Mouse (Mus musculus): ENCODE results near the gene Gm21964. TPM values are rescaled to one million over a fixed set of nuclear protein-coding genes. Genes with fewer than 3 reads are reported as not detected.

Gm21964 gene
- polyA plus RNA-seq, 1 experiment from 2014 or later, result not detected

- peak; percentile 91 for ATAC-seq (ENCODE audit: insufficient number of reproducible peaks, low FRiP score, low TSS enrichment, low read depth)
Observed at GRCm38 (mm10) chr8:110079282-110080221, 21.5 kb upstream of the Gm21964 start, which contains the start of gene Zfp612. TSS of gene Zfp612 (plus strand) at chr8:110079746.

GRCm38 (mm10) chr8:110082416-110083105, 18.4 kb upstream of the Gm21964 start:
- H3K4me2 ChIP-seq (ENCODE audit: low read depth, severe bottlenecking), result no peak overlapping the region
- ATAC-seq (ENCODE audit: insufficient number of reproducible peaks, low FRiP score, low TSS enrichment, low read depth) (no peak), DNase-seq (ENCODE audit: low spot score) (no peak)
- no peak overlapping the region for H3K9ac ChIP-seq (ENCODE audit: low read length)
- H3K4me1 ChIP-seq (ENCODE audit: control insufficient read depth, insufficient read depth, low read length), result no peaks in the 10 kb centered on the region
- H3K27me3 ChIP-seq (ENCODE audit: control insufficient read depth, insufficient read depth, low read length), result no peaks in the 10 kb centered on the region
- 76% methylated on average over 11 of the region's 11 CpGs for WGBS
- H3K27ac ChIP-seq (replicated peaks; ENCODE audit: low read depth, low read length), result no peak overlapping the region
- no peak overlapping the region for H3K4me3 ChIP-seq (ENCODE audit: low read depth, low read length)
- H3K9me3 ChIP-seq (ENCODE audit: control insufficient read depth, low read length), result no peaks in the 10 kb centered on the region
- no peaks in the 10 kb centered on the region for H3K36me3 ChIP-seq (ENCODE audit: control insufficient read depth, insufficient read depth, low read length)

More at GRCm38 (mm10) chr8:110079282-110080221, 21.5 kb upstream of the Gm21964 start, which contains the start of gene Zfp612:
- no peaks in the 10 kb centered on the region for H3K36me3 ChIP-seq (ENCODE audit: control insufficient read depth, insufficient read depth, low read length)
- peak; percentile 81 for DNase-seq (ENCODE audit: low spot score)
- no peaks in the 10 kb centered on the region for H3K27me3 ChIP-seq (ENCODE audit: control insufficient read depth, insufficient read depth, low read length)
- peak within 1 kb of the TSS; percentile 70 for H3K4me3 ChIP-seq (ENCODE audit: low read depth, low read length)
- H3K9ac ChIP-seq (ENCODE audit: low read length), result peak within 1 kb of the TSS; percentile 66
- no peaks in the 10 kb centered on the region for H3K9me3 ChIP-seq (ENCODE audit: control insufficient read depth, low read length)
- peak within 1 kb of the TSS; percentile 88 for H3K4me2 ChIP-seq (ENCODE audit: low read depth, severe bottlenecking)
- 8% methylated on average over 52 of the region's 54 CpGs for WGBS
- H3K4me1 ChIP-seq (ENCODE audit: control insufficient read depth, insufficient read depth, low read length), result no peaks in the 10 kb centered on the region
- no peak within 1 kb of the TSS for H3K27ac ChIP-seq (replicated peaks; ENCODE audit: low read depth, low read length)

- no peak for DNase-seq (ENCODE audit: low spot score)
- 62% methylated on average over 1 of the region's 1 CpGs for WGBS
- peaks cover 7% of the 10 kb centered on the region; the same call in 1 of the 2 replicates for H3K9me3 ChIP-seq (ENCODE audit: control insufficient read depth, low read length)
- H3K9ac ChIP-seq (ENCODE audit: low read length), result no peak overlapping the region
- no peaks in the 10 kb centered on the region for H3K27me3 ChIP-seq (ENCODE audit: control insufficient read depth, insufficient read depth, low read length)
- H3K36me3 ChIP-seq (ENCODE audit: control insufficient read depth, insufficient read depth, low read length), result peaks cover 13% of the 10 kb centered on the region
- ATAC-seq (ENCODE audit: insufficient number of reproducible peaks, low FRiP score, low TSS enrichment, low read depth), result no peak
- no peak overlapping the region for H3K27ac ChIP-seq (replicated peaks; ENCODE audit: low read depth, low read length)
- H3K4me2 ChIP-seq (ENCODE audit: low read depth, severe bottlenecking), result no peak overlapping the region
- H3K4me3 ChIP-seq (ENCODE audit: low read depth, low read length), result no peak overlapping the region
- no peaks in the 10 kb centered on the region for H3K4me1 ChIP-seq (ENCODE audit: control insufficient read depth, insufficient read depth, low read length)
Observed at GRCm38 (mm10) chr8:110091869-110092268, 9.1 kb upstream of the Gm21964 start.

GRCm38 (mm10) chr8:110101676-110102075, 669 bp downstream of the Gm21964 start:
- no peak overlapping the region for H3K27ac ChIP-seq (replicated peaks; ENCODE audit: low read depth, low read length)
- no peak for ATAC-seq (ENCODE audit: insufficient number of reproducible peaks, low FRiP score, low TSS enrichment, low read depth)
- H3K4me1 ChIP-seq (ENCODE audit: control insufficient read depth, insufficient read depth, low read length), result no peaks in the 10 kb centered on the region
- no peak overlapping the region for H3K4me2 ChIP-seq (ENCODE audit: low read depth, severe bottlenecking)
- H3K9me3 ChIP-seq (ENCODE audit: control insufficient read depth, low read length), result no peaks in the 10 kb centered on the region
- 83% methylated on average over 15 of the region's 15 CpGs for WGBS
- H3K4me3 ChIP-seq (ENCODE audit: low read depth, low read length), result no peak overlapping the region
- H3K27me3 ChIP-seq (ENCODE audit: control insufficient read depth, insufficient read depth, low read length), result no peaks in the 10 kb centered on the region
- no peak overlapping the region for H3K9ac ChIP-seq (ENCODE audit: low read length)
- no peaks in the 10 kb centered on the region for H3K36me3 ChIP-seq (ENCODE audit: control insufficient read depth, insufficient read depth, low read length)
- no peak for DNase-seq (ENCODE audit: low spot score)

- 91% methylated on average over 3 of the region's 3 CpGs for WGBS
Observed at GRCm38 (mm10) chr8:110102653-110103052, 1.6 kb downstream of the Gm21964 start, which contains the start of gene Gm17720. TSS of gene Gm17720 (minus strand) at chr8:110102753.

GRCm38 (mm10) chr8:110119715-110120114, 18.7 kb downstream of the Gm21964 start:
- H3K4me1 ChIP-seq (ENCODE audit: control insufficient read depth, insufficient read depth, low read length), result no peaks in the 10 kb centered on the region
- DNase-seq (ENCODE audit: low spot score) (peak; percentile 43), ATAC-seq (ENCODE audit: insufficient number of reproducible peaks, low FRiP score, low TSS enrichment, low read depth) (no peak)
- no peaks in the 10 kb centered on the region for H3K9me3 ChIP-seq (ENCODE audit: control insufficient read depth, low read length)
- no peak overlapping the region for H3K4me2 ChIP-seq (ENCODE audit: low read depth, severe bottlenecking)
- H3K4me3 ChIP-seq (ENCODE audit: low read depth, low read length), result no peak overlapping the region
- no peak overlapping the region for H3K9ac ChIP-seq (ENCODE audit: low read length)
- H3K27me3 ChIP-seq (ENCODE audit: control insufficient read depth, insufficient read depth, low read length), result no peaks in the 10 kb centered on the region
- WGBS, result 45% methylated on average over 6 of the region's 6 CpGs
- H3K27ac ChIP-seq (replicated peaks; ENCODE audit: low read depth, low read length), result no peak overlapping the region
- H3K36me3 ChIP-seq (ENCODE audit: control insufficient read depth, insufficient read depth, low read length), result no peaks in the 10 kb centered on the region

More at GRCm38 (mm10) chr8:110102653-110103052, 1.6 kb downstream of the Gm21964 start, which contains the start of gene Gm17720:
- no peaks in the 10 kb centered on the region for H3K4me1 ChIP-seq (ENCODE audit: control insufficient read depth, insufficient read depth, low read length)
- H3K27me3 ChIP-seq (ENCODE audit: control insufficient read depth, insufficient read depth, low read length), result no peaks in the 10 kb centered on the region
- ATAC-seq (ENCODE audit: insufficient number of reproducible peaks, low FRiP score, low TSS enrichment, low read depth), result no peak
- no peaks in the 10 kb centered on the region for H3K9me3 ChIP-seq (ENCODE audit: control insufficient read depth, low read length)
- no peak within 1 kb of the TSS for H3K4me3 ChIP-seq (ENCODE audit: low read depth, low read length)
- DNase-seq (ENCODE audit: low spot score), result no peak
- H3K4me2 ChIP-seq (ENCODE audit: low read depth, severe bottlenecking), result no peak within 1 kb of the TSS
- H3K36me3 ChIP-seq (ENCODE audit: control insufficient read depth, insufficient read depth, low read length), result no peaks in the 10 kb centered on the region
- H3K9ac ChIP-seq (ENCODE audit: low read length), result no peak within 1 kb of the TSS
- no peak within 1 kb of the TSS for H3K27ac ChIP-seq (replicated peaks; ENCODE audit: low read depth, low read length)

GRCm38 (mm10) chr8:110130537-110130936, 29.5 kb downstream of the Gm21964 start:
- no peaks in the 10 kb centered on the region for H3K4me1 ChIP-seq (ENCODE audit: control insufficient read depth, insufficient read depth, low read length)
- H3K9ac ChIP-seq (ENCODE audit: low read length), result no peak overlapping the region; the same call in 1 of the 2 replicates
- H3K36me3 ChIP-seq (ENCODE audit: control insufficient read depth, insufficient read depth, low read length), result no peaks in the 10 kb centered on the region
- H3K27me3 ChIP-seq (ENCODE audit: control insufficient read depth, insufficient read depth, low read length), result no peaks in the 10 kb centered on the region
- no peak overlapping the region for H3K27ac ChIP-seq (replicated peaks; ENCODE audit: low read depth, low read length)
- ATAC-seq (ENCODE audit: insufficient number of reproducible peaks, low FRiP score, low TSS enrichment, low read depth), result no peak
- H3K4me3 ChIP-seq (ENCODE audit: low read depth, low read length), result no peak overlapping the region
- H3K4me2 ChIP-seq (ENCODE audit: low read depth, severe bottlenecking), result no peak overlapping the region
- WGBS, result 23% methylated on average over 13 of the region's 13 CpGs
- peak; percentile 90 for DNase-seq (ENCODE audit: low spot score)
- H3K9me3 ChIP-seq (ENCODE audit: control insufficient read depth, low read length), result no peaks in the 10 kb centered on the region

- no peak overlapping the region for H3K27ac ChIP-seq (replicated peaks; ENCODE audit: low read depth, low read length)
- H3K36me3 ChIP-seq (ENCODE audit: control insufficient read depth, insufficient read depth, low read length), result no peaks in the 10 kb centered on the region
- 90% methylated on average over 8 of the region's 8 CpGs for WGBS
- H3K27me3 ChIP-seq (ENCODE audit: control insufficient read depth, insufficient read depth, low read length), result no peaks in the 10 kb centered on the region
- DNase-seq (ENCODE audit: low spot score), result no peak
- H3K4me1 ChIP-seq (ENCODE audit: control insufficient read depth, insufficient read depth, low read length), result no peaks in the 10 kb centered on the region
- no peaks in the 10 kb centered on the region for H3K9me3 ChIP-seq (ENCODE audit: control insufficient read depth, low read length)
- H3K4me2 ChIP-seq (ENCODE audit: low read depth, severe bottlenecking), result no peak overlapping the region
- ATAC-seq (ENCODE audit: insufficient number of reproducible peaks, low FRiP score, low TSS enrichment, low read depth), result no peak
- H3K9ac ChIP-seq (ENCODE audit: low read length), result no peak overlapping the region
- no peak overlapping the region for H3K4me3 ChIP-seq (ENCODE audit: low read depth, low read length)
Observed at GRCm38 (mm10) chr8:110134236-110134635, 33.2 kb downstream of the Gm21964 start.

All from limb, embryonic 11.5 days (tissue).